Comparison of ENCODE assay signal across 19 mouse cellular contexts in genomic region chr3:148813121-148813520, GRCm38 (mm10).
"Had no signal": no experiment of that assay in that cellular context is flagged by ENCODE, and none has a peak within 500 bp of the region (broad histone marks: within the 10 kb centered on the region; RNA-seq: fewer than 3 reads in every experiment).

No protein-coding gene starts in this region.

- H3K4me2 ChIP-seq: midbrain, embryonic 12.5 days; neural tube, embryonic 13.5 days; neural tube, embryonic 15.5 days; stomach, embryonic 15.5 days had no signal

- H3K27me3 ChIP-seq: midbrain, embryonic 12.5 days; neural tube, embryonic 13.5 days; neural tube, embryonic 15.5 days; stomach, embryonic 15.5 days had no signal

- H3K9ac ChIP-seq: midbrain, embryonic 12.5 days; neural tube, embryonic 13.5 days; neural tube, embryonic 15.5 days; stomach, embryonic 15.5 days had no signal

- H3K4me3 ChIP-seq: midbrain, embryonic 10.5 days; midbrain, embryonic 12.5 days; myocyte; neural tube, embryonic 13.5 days; neural tube, embryonic 15.5 days; stomach, embryonic 15.5 days had no signal

- H3K27ac ChIP-seq: midbrain, embryonic 10.5 days; midbrain, embryonic 12.5 days; neural tube, embryonic 13.5 days; neural tube, embryonic 15.5 days; stomach, embryonic 15.5 days had no signal

- H3K9me3 ChIP-seq: midbrain, embryonic 10.5 days; midbrain, embryonic 12.5 days; neural tube, embryonic 13.5 days; neural tube, embryonic 15.5 days; stomach, embryonic 15.5 days had no signal

- H3K4me1 ChIP-seq: midbrain, embryonic 12.5 days; neural tube, embryonic 13.5 days; neural tube, embryonic 15.5 days; stomach, embryonic 15.5 days had no signal

- DNase-seq: lung, adult 2 months; lung, postnatal 10 days; lung, postnatal 4 days; midbrain, embryonic 14.5 days; retina, postnatal 1 day; right cerebral cortex, adult 18-20 months; right cerebral cortex, postnatal 25 days; right cerebral cortex, postnatal 4 days; spleen, adult 18-20 months; thymus, adult 18-20 months; thymus, postnatal 14 days; thymus, postnatal 36 days had no signal

- ATAC-seq: midbrain, embryonic 16.5 days had no signal
